ENCODE assay signal across 9 mouse cellular contexts in the genomic region with DNA sequence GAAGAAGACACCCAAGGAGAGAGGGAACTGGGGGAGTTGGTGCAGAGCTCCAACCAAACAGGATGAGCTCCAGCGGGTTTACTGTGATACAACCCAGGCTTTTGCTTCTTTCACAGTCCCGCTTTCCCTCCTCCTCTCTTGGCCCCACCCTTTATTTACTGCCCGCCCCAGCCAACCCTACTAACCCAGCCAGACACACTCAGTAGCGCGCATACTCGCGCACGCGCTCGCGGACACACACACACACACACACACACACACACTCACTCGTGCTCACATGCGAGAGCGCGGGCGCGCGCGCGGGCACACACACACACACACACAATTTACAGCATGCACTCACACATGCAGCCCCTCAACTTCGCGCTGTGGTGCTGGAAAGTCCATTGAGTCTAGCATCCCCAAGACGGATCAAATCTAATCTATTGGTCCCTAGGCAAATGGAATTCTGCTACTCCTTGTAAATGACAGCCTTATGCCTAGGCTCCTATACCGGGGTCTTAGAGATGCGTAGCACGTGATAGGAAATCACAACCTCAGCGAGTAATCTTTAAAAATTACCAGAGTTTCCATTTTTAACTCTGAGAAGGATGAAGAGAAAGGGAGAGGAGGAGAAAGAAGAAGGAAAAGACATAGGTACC. TPM values are rescaled to one million over a fixed set of nuclear protein-coding genes. Genes with fewer than 3 reads are reported as not detected.
A peak's percentile ranks its signal among the peaks of the same experiment; 100 is the strongest.
DNase-seq lines count a peak whose midpoint lies in the region; ATAC-seq and TF ChIP-seq lines count a peak whose summit lies in the region.
"Had no signal": no experiment of that assay in that cellular context is flagged by ENCODE, and none has a peak within 500 bp of the region (broad histone marks: within the 10 kb centered on the region; RNA-seq: fewer than 3 reads in every experiment).

A gene (minus strand): TSS at position 134 of the 641 bp plus-strand sequence.

- H3K27ac ChIP-seq in liver, postnatal 0 days (ENCODE audit: low read depth), result no peak within 1 kb of the TSS
- peak within 1 kb of the TSS; percentile 70 for H3K27ac ChIP-seq in hindbrain, embryonic 10.5 days
- H3K27ac ChIP-seq in limb, embryonic 10.5 days, result 0 out of 2 replicates have a peak within 1 kb of the TSS, but pooled peaks have one; percentile 2

- H3K4me3 ChIP-seq in liver, postnatal 0 days (ENCODE audit: low read depth, low read length), result no peak within 1 kb of the TSS
- peak within 1 kb of the TSS; percentile 66 for H3K4me3 ChIP-seq in hindbrain, embryonic 10.5 days
- peak within 1 kb of the TSS; percentile 59 for H3K4me3 ChIP-seq in limb, embryonic 10.5 days

- H3K9me3 ChIP-seq in liver, postnatal 0 days (ENCODE audit: low read length), result no peaks in the 10 kb centered on the region
- H3K9me3 ChIP-seq in hindbrain, embryonic 10.5 days, result no peaks in the 10 kb centered on the region
- no peaks in the 10 kb centered on the region for H3K9me3 ChIP-seq in limb, embryonic 10.5 days (replicated peaks)

- H3K36me3 ChIP-seq in liver, postnatal 0 days (replicated peaks; ENCODE audit: insufficient read depth, low read length), result no peaks in the 10 kb centered on the region
- no peaks in the 10 kb centered on the region for H3K36me3 ChIP-seq in hindbrain, embryonic 10.5 days
- H3K36me3 ChIP-seq in limb, embryonic 10.5 days, result no peaks in the 10 kb centered on the region

- peaks cover 18% of the 10 kb centered on the region; the same call in 1 of the 2 replicates for H3K27me3 ChIP-seq in liver, postnatal 0 days (ENCODE audit: insufficient read depth, low read length)
- peaks cover 62% of the 10 kb centered on the region for H3K27me3 ChIP-seq in hindbrain, embryonic 10.5 days (ENCODE audit: insufficient read depth, poor library complexity, severe bottlenecking)
- H3K27me3 ChIP-seq in limb, embryonic 10.5 days (ENCODE audit: low read depth, poor library complexity, severe bottlenecking), result peaks cover 55% of the 10 kb centered on the region

- no peak for ATAC-seq in liver, postnatal 0 days

- WGBS in liver, postnatal 0 days (ENCODE audit: insufficient replicate concordance), result 2% methylated on average over 27 of the region's 27 CpGs
- WGBS in hindbrain, embryonic 10.5 days, result 1% methylated on average over 27 of the region's 27 CpGs
- under 1% methylated on average over 27 of the region's 27 CpGs for WGBS in limb, embryonic 10.5 days

- H3K4me1 ChIP-seq in liver, postnatal 0 days (ENCODE audit: insufficient read depth), result no peaks in the 10 kb centered on the region
- peaks cover 21% of the 10 kb centered on the region for H3K4me1 ChIP-seq in hindbrain, embryonic 10.5 days (replicated peaks)
- peaks cover 17% of the 10 kb centered on the region for H3K4me1 ChIP-seq in limb, embryonic 10.5 days

- TF ChIP-seq EP300 in liver, postnatal 0 days (IDR thresholded peaks at IDR 0.05; ENCODE audit: low read depth), result no peak

- DNase-seq in adrenal gland, postnatal 14 days, result peak; percentile 30
- DNase-seq in adrenal gland, postnatal 4 days (ENCODE audit: low spot score in 2 of 2), result no peak
- peak; percentile 3 for DNase-seq in liver
- no peak for DNase-seq in liver, postnatal 0 days
- DNase-seq in hindbrain, embryonic 10.5 days (ENCODE audit: low spot score), result peak; percentile 56
- peak; percentile 65 for DNase-seq in limb, embryonic 10.5 days (ENCODE audit: low spot score)
- peak; percentile 72 for DNase-seq in retina, postnatal 1 day
- no peak for DNase-seq in ovary, postnatal 36 days (ENCODE audit: low spot score)

- H3K9ac ChIP-seq in liver, postnatal 0 days (replicated peaks), result no peak within 1 kb of the TSS

- TF ChIP-seq CTCF in liver, postnatal 0 days (IDR thresholded peaks at IDR 0.05; ENCODE audit: low read depth), result no peak

- no peak within 1 kb of the TSS for H3K4me2 ChIP-seq in liver, postnatal 0 days (ENCODE audit: low read depth, low read length)

RNA-seq across cellular contexts. Expression of the gene that starts here (rescaled TPM):
- not detected in 2 replicates for total RNA-seq in adrenal gland, postnatal 14 days (2021)
- under 1 TPM; 0.54 to 0.95 TPM for total RNA-seq in adrenal gland, postnatal 4 days (2021)
- not detected in 2 replicates for polyA plus RNA-seq in liver, postnatal 0 days (2015; fragmentation: Nextera tagmentation; extraction: Ambion mirVana)
- polyA plus RNA-seq in hindbrain, embryonic 10.5 days (2016; fragmentation: Nextera tagmentation; extraction: Ambion mirVana), result 1.5 and 1.6 TPM in 2 replicates
- polyA plus RNA-seq in limb, embryonic 10.5 days (2016; fragmentation: Nextera tagmentation; extraction: Ambion mirVana), result 0.41 and 0.76 TPM in 2 replicates
- total RNA-seq: common myeloid progenitor, adult 5-6 weeks had no signal

Comparison
In these comparisons a context has a peak if more than half of its experiments do, and no peak if none do; other contexts are left out.
1. DNase-seq: peak in liver (single experiment), hindbrain, embryonic 10.5 days (single experiment) and retina, postnatal 1 day (single experiment); none in adrenal gland, postnatal 4 days (0 of 2), liver, postnatal 0 days (single experiment) and ovary, postnatal 36 days (single experiment).
2. Peak in DNase-seq in adrenal gland, postnatal 14 days; RNA of the gene not detected or under 1 TPM.
3. Peak in DNase-seq, H3K4me3 ChIP-seq and H3K27ac ChIP-seq in limb, embryonic 10.5 days; RNA of the gene not detected or under 1 TPM.